Mouse (Mus musculus): ENCODE results near the gene Qprt. TPM values are rescaled to one million over a fixed set of nuclear protein-coding genes. Genes with fewer than 3 reads are reported as not detected.

Gene Qprt
- polyA plus RNA-seq, 1 experiment from 2014 or later, result 2.0 TPM

GRCm38 (mm10) chr7:127137262-127138017 lies 15.4 kb upstream of the Qprt start, which contains the start of gene Spn:
Gene Spn, minus strand, starts transcription at chr7:127137823.
- no peaks in the 10 kb centered on the region for H3K9me3 ChIP-seq (ENCODE audit: control insufficient read depth, low read length)
- no peak within 1 kb of the TSS for H3K4me3 ChIP-seq (ENCODE audit: low read depth, low read length)
- no peak within 1 kb of the TSS for H3K4me2 ChIP-seq (ENCODE audit: low read depth)
- H3K4me1 ChIP-seq (ENCODE audit: control insufficient read depth, insufficient read depth, low read length), result no peaks in the 10 kb centered on the region
- WGBS, result 73% methylated on average over 9 of the region's 9 CpGs
- no peaks in the 10 kb centered on the region for H3K27me3 ChIP-seq (ENCODE audit: control insufficient read depth, insufficient read depth, low read length)
- H3K36me3 ChIP-seq (ENCODE audit: control insufficient read depth, insufficient read depth, low read length), result no peaks in the 10 kb centered on the region
- no peak within 1 kb of the TSS for H3K27ac ChIP-seq (ENCODE audit: low read depth, low read length)
- ATAC-seq (ENCODE audit: insufficient read depth, low FRiP score, low TSS enrichment), result no peak
- no peak for DNase-seq (ENCODE audit: low spot score)
- no peak within 1 kb of the TSS for H3K9ac ChIP-seq (ENCODE audit: low read length)

DNA sequence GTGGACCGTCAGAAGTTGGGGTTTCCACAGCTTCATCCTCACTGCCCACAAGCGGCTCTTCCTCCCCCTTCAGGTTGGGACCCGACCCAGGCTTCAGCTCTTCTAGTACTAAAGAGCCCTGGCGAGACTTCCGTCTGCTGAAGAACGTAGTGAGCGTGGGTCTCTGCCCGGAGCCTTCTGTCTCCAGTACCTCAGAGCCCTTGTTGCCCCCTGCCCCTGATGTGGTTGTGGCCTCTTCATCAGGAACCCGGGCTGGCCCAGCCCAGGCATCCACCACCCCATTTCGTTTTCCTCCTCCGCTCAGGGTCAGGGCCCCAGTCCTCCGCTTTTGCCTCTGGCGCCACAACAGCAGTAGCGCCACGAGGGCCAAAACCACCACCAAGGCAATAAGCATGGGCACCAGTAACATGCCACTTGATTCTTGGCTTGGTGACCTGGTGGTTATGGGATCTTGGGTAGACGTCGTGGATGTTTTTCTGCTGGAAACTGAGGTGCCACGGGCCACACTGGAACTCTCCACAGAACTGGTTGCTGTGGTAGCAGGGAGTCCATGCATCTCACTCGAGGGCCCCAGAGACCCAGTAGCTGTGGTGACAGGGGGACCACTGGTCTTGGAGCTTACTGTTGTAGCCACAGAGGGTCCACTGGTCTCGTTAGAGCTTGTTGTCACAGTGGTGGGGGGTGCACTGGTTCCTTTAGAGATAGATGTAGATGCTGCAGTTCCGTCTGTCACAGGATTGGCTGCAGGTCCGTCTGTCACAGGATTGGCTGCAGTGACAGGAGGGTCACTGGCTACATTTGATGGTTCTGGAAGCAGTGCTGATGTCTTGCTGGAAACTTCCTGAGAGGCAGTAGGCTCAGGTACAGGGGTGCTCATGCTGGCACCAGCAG lies 14.4 kb upstream of the Qprt start:
- WGBS, result 88% methylated on average over 22 of the region's 22 CpGs
- no peak for ATAC-seq (ENCODE audit: insufficient read depth, low FRiP score, low TSS enrichment)
- H3K4me2 ChIP-seq (ENCODE audit: low read depth), result no peak overlapping the region
- H3K27ac ChIP-seq (ENCODE audit: low read depth, low read length), result no peak overlapping the region
- H3K9ac ChIP-seq (ENCODE audit: low read length), result no peak overlapping the region
- H3K4me3 ChIP-seq (ENCODE audit: low read depth, low read length), result no peak overlapping the region
- H3K36me3 ChIP-seq (ENCODE audit: control insufficient read depth, insufficient read depth, low read length), result no peaks in the 10 kb centered on the region
- H3K27me3 ChIP-seq (ENCODE audit: control insufficient read depth, insufficient read depth, low read length), result no peaks in the 10 kb centered on the region
- H3K9me3 ChIP-seq (ENCODE audit: control insufficient read depth, low read length), result no peaks in the 10 kb centered on the region
- H3K4me1 ChIP-seq (ENCODE audit: control insufficient read depth, insufficient read depth, low read length), result no peaks in the 10 kb centered on the region
- DNase-seq (ENCODE audit: low spot score), result no peak

- DNase-seq (ENCODE audit: low spot score), result no peak
- no peak overlapping the region for H3K4me3 ChIP-seq (ENCODE audit: low read depth, low read length)
- no peak overlapping the region for H3K4me2 ChIP-seq (ENCODE audit: low read depth)
- 82% methylated on average over 11 of the region's 11 CpGs for WGBS
- H3K27ac ChIP-seq (ENCODE audit: low read depth, low read length), result no peak overlapping the region
- no peak for ATAC-seq (ENCODE audit: insufficient read depth, low FRiP score, low TSS enrichment)
- no peaks in the 10 kb centered on the region for H3K27me3 ChIP-seq (ENCODE audit: control insufficient read depth, insufficient read depth, low read length)
- H3K36me3 ChIP-seq (ENCODE audit: control insufficient read depth, insufficient read depth, low read length), result no peaks in the 10 kb centered on the region
- H3K9me3 ChIP-seq (ENCODE audit: control insufficient read depth, low read length), result no peaks in the 10 kb centered on the region
- no peaks in the 10 kb centered on the region for H3K4me1 ChIP-seq (ENCODE audit: control insufficient read depth, insufficient read depth, low read length)
- H3K9ac ChIP-seq (ENCODE audit: low read length), result no peak overlapping the region
Observed at GRCm38 (mm10) chr7:127134821-127135447, 12.9 kb upstream of the Qprt start.

- no peak for DNase-seq (ENCODE audit: low spot score)
Observed at GRCm38 (mm10) chr7:127133125-127133524, 11.1 kb upstream of the Qprt start.

DNA sequence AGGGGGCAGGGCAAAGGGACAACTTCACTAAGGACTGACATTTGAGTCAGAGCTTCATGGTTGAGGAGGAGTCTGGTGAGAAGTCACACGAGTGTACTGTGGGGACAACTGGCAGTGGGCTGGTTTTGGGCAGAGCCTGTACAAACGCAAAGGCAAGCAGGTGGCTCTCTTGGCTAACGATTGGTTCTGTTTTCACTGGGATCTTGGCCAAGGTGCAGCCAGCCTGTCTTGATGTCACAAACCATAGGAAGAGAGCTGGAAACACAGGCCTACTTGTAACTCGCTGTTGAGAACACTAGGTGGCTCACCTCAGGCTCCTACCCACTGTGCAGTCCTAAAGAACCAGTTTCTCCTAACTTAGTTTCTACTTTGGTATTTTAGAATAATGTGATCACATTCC lies 7.6 kb upstream of the Qprt start:
- Histone ChIP-seq H3K9me3 (ENCODE audit: control insufficient read depth, low read length) (no peaks in the 10 kb centered on the region), H3K27ac (ENCODE audit: low read depth, low read length) (no peak overlapping the region), H3K36me3 (ENCODE audit: control insufficient read depth, insufficient read depth, low read length) (no peaks in the 10 kb centered on the region), H3K4me2 (ENCODE audit: low read depth) (no peak overlapping the region), H3K27me3 (ENCODE audit: control insufficient read depth, insufficient read depth, low read length) (no peaks in the 10 kb centered on the region), H3K9ac (ENCODE audit: low read length) (no peak overlapping the region), H3K4me3 (ENCODE audit: low read depth, low read length) (no peak overlapping the region), H3K4me1 (ENCODE audit: control insufficient read depth, insufficient read depth, low read length) (no peaks in the 10 kb centered on the region)
- no peak for ATAC-seq (ENCODE audit: insufficient read depth, low FRiP score, low TSS enrichment)
- DNase-seq (ENCODE audit: low spot score), result peak; percentile 36
- 25% methylated on average over 4 of the region's 4 CpGs for WGBS

More at GRCm38 (mm10) chr7:127133125-127133524, 11.1 kb upstream of the Qprt start:
- no peak overlapping the region for H3K4me2 ChIP-seq (ENCODE audit: low read depth)
- no peak overlapping the region for H3K9ac ChIP-seq (ENCODE audit: low read length)
- H3K36me3 ChIP-seq (ENCODE audit: control insufficient read depth, insufficient read depth, low read length), result no peaks in the 10 kb centered on the region
- no peak for ATAC-seq (ENCODE audit: insufficient read depth, low FRiP score, low TSS enrichment)
- H3K9me3 ChIP-seq (ENCODE audit: control insufficient read depth, low read length), result no peaks in the 10 kb centered on the region
- H3K4me3 ChIP-seq (ENCODE audit: low read depth, low read length), result no peak overlapping the region
- no peaks in the 10 kb centered on the region for H3K27me3 ChIP-seq (ENCODE audit: control insufficient read depth, insufficient read depth, low read length)
- 58% methylated on average over 5 of the region's 5 CpGs for WGBS
- H3K27ac ChIP-seq (ENCODE audit: low read depth, low read length), result no peak overlapping the region
- no peaks in the 10 kb centered on the region for H3K4me1 ChIP-seq (ENCODE audit: control insufficient read depth, insufficient read depth, low read length)

DNA sequence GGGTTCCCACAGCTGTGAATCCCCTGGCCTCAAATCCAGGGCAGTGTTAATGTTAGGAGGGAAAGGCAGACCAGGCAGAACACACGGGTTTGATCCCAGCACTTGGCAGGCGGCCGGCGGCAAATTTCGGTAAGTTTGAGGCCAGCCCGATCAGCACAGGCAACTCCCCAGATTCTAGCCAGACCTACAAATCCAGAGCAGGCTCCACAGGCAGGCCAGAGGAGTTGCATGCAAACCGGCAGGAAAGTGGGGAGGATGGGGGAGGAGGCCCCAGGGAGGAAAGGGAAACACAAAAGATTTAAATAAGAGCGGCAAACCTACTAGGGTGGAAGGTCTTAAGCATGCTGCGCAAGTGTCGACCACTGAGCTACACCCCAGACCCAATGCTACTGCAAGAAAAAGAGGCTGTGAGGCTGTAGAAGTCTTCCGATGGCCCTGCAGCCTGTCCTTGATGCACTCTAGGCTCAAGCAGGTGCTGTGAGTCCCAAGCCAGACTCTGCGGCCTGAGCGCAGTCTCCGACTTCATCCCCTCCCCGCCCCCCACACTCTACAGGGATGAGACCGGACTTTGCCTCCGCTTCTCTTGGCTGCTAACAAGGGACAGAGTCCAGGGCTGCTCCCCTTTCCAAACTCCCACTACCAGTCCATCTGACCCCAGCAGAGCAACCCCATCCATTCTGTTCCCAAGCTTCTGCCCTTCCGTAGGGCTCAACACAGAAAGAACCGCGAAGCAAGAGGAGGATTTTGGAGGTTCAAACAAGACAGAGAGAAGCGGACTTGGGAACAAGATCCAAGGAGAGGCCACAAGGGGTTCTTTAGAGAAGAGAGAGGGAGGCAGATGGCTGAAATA lies 740 bp downstream of the Qprt start:
- Histone ChIP-seq H3K4me1 (ENCODE audit: control insufficient read depth, insufficient read depth, low read length) (peaks cover 4% of the 10 kb centered on the region; the same call in 1 of the 2 replicates), H3K27ac (ENCODE audit: low read depth, low read length) (no peak overlapping the region), H3K36me3 (ENCODE audit: control insufficient read depth, insufficient read depth, low read length) (no peaks in the 10 kb centered on the region), H3K9ac (ENCODE audit: low read length) (peak overlapping the region; percentile 44), H3K9me3 (ENCODE audit: control insufficient read depth, low read length) (no peaks in the 10 kb centered on the region), H3K4me2 (ENCODE audit: low read depth) (peak overlapping the region; percentile 26), H3K4me3 (ENCODE audit: low read depth, low read length) (0 out of 2 replicates have a peak overlapping the region, but pooled peaks have one; percentile 13), H3K27me3 (ENCODE audit: control insufficient read depth, insufficient read depth, low read length) (peaks cover 12% of the 10 kb centered on the region)
- WGBS, result 8% methylated on average over 21 of the region's 21 CpGs
- ATAC-seq (ENCODE audit: insufficient read depth, low FRiP score, low TSS enrichment) (no peak), DNase-seq (ENCODE audit: low spot score) (peak; percentile 33)

DNA sequence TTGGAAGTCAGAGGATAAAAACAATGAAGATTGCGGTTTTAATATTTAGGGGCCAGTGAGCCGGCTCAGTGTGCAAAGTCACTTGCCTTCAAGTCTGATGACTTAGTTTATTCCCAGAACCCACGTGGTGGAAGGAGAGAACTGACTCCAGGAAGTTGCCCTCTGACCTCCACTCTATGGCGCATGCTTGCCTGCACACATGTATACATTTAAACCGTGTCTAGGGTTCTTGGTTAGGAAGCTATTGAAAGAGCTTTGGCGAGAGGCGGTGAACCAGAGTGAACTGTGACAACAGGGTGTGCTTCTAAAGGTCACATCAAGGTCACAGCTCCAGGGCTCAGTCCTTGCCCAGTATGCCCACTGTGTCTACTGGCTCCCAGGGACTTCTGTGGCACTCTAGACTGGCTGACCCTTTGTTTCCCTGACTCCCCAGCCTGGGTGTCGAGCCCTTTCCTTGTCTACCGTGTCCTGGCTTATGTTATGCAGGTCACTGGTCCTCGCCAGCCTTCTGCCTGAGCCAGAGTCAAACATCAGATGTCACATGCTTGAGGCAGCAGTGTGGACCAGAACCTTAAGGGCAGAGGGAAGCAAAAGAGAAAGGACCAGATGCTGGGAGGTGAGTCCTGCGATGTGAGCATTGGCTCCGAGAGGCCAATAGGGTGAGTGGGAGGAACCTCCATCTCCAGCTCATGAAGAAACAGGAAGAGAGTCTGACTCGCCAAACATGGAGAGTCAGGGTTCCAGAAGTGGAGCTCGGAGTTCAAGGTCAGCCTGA lies 3.2 kb downstream of the Qprt start:
- H3K27ac ChIP-seq (ENCODE audit: low read depth, low read length), result no peak overlapping the region
- WGBS, result 43% methylated on average over 14 of the region's 14 CpGs
- peaks cover 12% of the 10 kb centered on the region for H3K27me3 ChIP-seq (ENCODE audit: control insufficient read depth, insufficient read depth, low read length)
- no peaks in the 10 kb centered on the region for H3K9me3 ChIP-seq (ENCODE audit: control insufficient read depth, low read length)
- no peak overlapping the region for H3K4me2 ChIP-seq (ENCODE audit: low read depth)
- no peak overlapping the region for H3K4me3 ChIP-seq (ENCODE audit: low read depth, low read length)
- H3K9ac ChIP-seq (ENCODE audit: low read length), result no peak overlapping the region
- H3K36me3 ChIP-seq (ENCODE audit: control insufficient read depth, insufficient read depth, low read length), result no peaks in the 10 kb centered on the region
- H3K4me1 ChIP-seq (ENCODE audit: control insufficient read depth, insufficient read depth, low read length), result peaks cover 4% of the 10 kb centered on the region; the same call in 1 of the 2 replicates
- DNase-seq (ENCODE audit: low spot score) (no peak), ATAC-seq (ENCODE audit: insufficient read depth, low FRiP score, low TSS enrichment) (no peak)

Measured in neural tube, embryonic 11.5 days (tissue).